Mouse (Mus musculus) heart, embryonic 12.5 days (tissue): ENCODE measurements at regions not wholly inside any gene's neighbourhood (a gene's known extent, or its start where the extent isn't known, plus 50 kb on each side); places are given as distances from the start of the nearest gene placed in this dataset.
A peak's percentile ranks its signal among the peaks of the same experiment; 100 is the strongest.

ENCODE experiments used
- ATAC-seq: fragments of 200-750 bp; cut with Nextera tagmentation; 2 replicates; pipeline ENCODE4 v1.8.0; 2017; ENCODE audit warnings: moderate TSS enrichment, moderate library complexity; ENCODE audit not compliant: insufficient number of reproducible peaks, low FRiP score
- H3K27ac ChIP-seq: fragments of 300-500 bp; sonication (generic); 2 replicates; pipeline ENCODE4 v1.5.1; 2016; ENCODE audit warnings: mild to moderate bottlenecking, moderate library complexity; ENCODE audit not compliant: poor library complexity, severe bottlenecking
- H3K27me3 ChIP-seq: fragments of 300-500 bp; sonication (generic); replicated peaks from 2 replicates; pipeline ENCODE4 v1.6.1; 2016; ENCODE audit warnings: mild to moderate bottlenecking, moderate library complexity
- H3K36me3 ChIP-seq: fragments of 300-500 bp; sonication (generic); 2 replicates; pipeline ENCODE4 v1.6.1; 2016; ENCODE audit warnings: mild to moderate bottlenecking, moderate library complexity
- H3K4me1 ChIP-seq: fragments of 300-500 bp; sonication (generic); replicated peaks from 2 replicates; pipeline ENCODE4 v1.6.1; 2016; ENCODE audit warnings: mild to moderate bottlenecking
- H3K4me2 ChIP-seq: fragments of 300-500 bp; sonication (generic); 2 replicates; pipeline ENCODE4 v1.6.1; 2016; ENCODE audit warnings: mild to moderate bottlenecking, moderate library complexity
- H3K4me3 ChIP-seq: fragments of 300-500 bp; sonication (generic); 2 replicates; pipeline ENCODE4 v1.5.1; 2016; ENCODE audit warnings: mild to moderate bottlenecking
- H3K9ac ChIP-seq: fragments of 300-500 bp; sonication (generic); 2 replicates; pipeline ENCODE4 v1.6.1; 2016; ENCODE audit warnings: mild to moderate bottlenecking, moderate library complexity
- H3K9me3 ChIP-seq: fragments of 300-500 bp; sonication (generic); replicated peaks from 2 replicates; pipeline ENCODE4 v1.6.1; 2016; ENCODE audit warnings: mild to moderate bottlenecking, moderate library complexity
- WGBS: fragments of 180-500 bp; shearing (Covaris S2); methylation state at CpG from one replicate; pipeline ENCODE4 v1.1.7; 2016; 5-methylcytosine and 5-hydroxymethylcytosine counted together

DNA sequence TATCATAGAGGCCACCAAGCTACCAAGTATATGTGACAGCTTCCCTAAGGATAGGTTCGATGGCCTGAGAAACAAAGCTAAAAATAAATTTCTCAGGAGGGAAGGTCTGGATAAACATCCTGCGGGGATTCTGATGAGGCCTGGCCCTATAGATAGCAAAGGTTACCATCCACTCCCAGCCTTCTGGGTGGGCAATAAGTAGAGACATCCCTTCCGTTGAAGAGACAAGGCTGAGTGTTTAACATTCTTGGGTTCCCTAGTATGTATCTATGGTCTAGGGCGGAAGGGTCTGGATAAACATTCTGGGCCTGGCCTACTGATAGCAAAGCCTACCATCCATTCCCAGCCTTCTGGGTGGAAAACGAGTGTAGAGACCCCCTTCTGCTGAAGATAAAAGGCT is 180.5 kb upstream of the Dlk1 start:
- no peaks in the 10 kb centered on the region for H3K27me3 ChIP-seq
- no peaks in the 10 kb centered on the region for H3K9me3 ChIP-seq
- ATAC-seq = peak; percentile 77
- WGBS = 37% methylated on average over 5 of the region's 5 CpGs
- H3K27ac ChIP-seq = no peak overlapping the region
- no peaks in the 10 kb centered on the region for H3K4me1 ChIP-seq
- H3K4me3 ChIP-seq = no peak overlapping the region
- no peaks in the 10 kb centered on the region for H3K36me3 ChIP-seq
- no peak overlapping the region for H3K4me2 ChIP-seq
- no peak overlapping the region for H3K9ac ChIP-seq

GRCm38 (mm10) chr12:109314850-109315249 is 137.8 kb upstream of the Dlk1 start:
- Histone ChIP-seq H3K9me3 (no peaks in the 10 kb centered on the region; the same call in 1 of the 2 replicates), H3K4me1 (no peaks in the 10 kb centered on the region), H3K27me3 (no peaks in the 10 kb centered on the region), H3K36me3 (no peaks in the 10 kb centered on the region), H3K4me3 (no peak overlapping the region), H3K9ac (no peak overlapping the region), H3K27ac (no peak overlapping the region), H3K4me2 (no peak overlapping the region)
- no peak for ATAC-seq
- 25% methylated on average over 6 of the region's 6 CpGs for WGBS

- H3K27me3 ChIP-seq = no peaks in the 10 kb centered on the region
- no peak overlapping the region for H3K27ac ChIP-seq
- no peaks in the 10 kb centered on the region for H3K36me3 ChIP-seq
- no peak for ATAC-seq
- 66% methylated on average over 11 of the region's 11 CpGs for WGBS
- no peak overlapping the region for H3K4me3 ChIP-seq
- H3K4me2 ChIP-seq = no peak overlapping the region
- H3K9ac ChIP-seq = no peak overlapping the region
- H3K4me1 ChIP-seq = no peaks in the 10 kb centered on the region
- H3K9me3 ChIP-seq = peaks cover 7% of the 10 kb centered on the region; the same call in 1 of the 2 replicates
Measured at GRCm38 (mm10) chr12:109325986-109326385, 126.6 kb upstream of the Dlk1 start.

GRCm38 (mm10) chr12:109371327-109371726 is 81.3 kb upstream of the Dlk1 start:
- H3K4me3 ChIP-seq = no peak overlapping the region
- H3K9ac ChIP-seq = no peak overlapping the region
- no peak for ATAC-seq
- 73% methylated on average over 2 of the region's 2 CpGs for WGBS
- H3K4me2 ChIP-seq = no peak overlapping the region
- H3K27ac ChIP-seq = no peak overlapping the region
- H3K9me3 ChIP-seq = no peaks in the 10 kb centered on the region
- no peaks in the 10 kb centered on the region for H3K27me3 ChIP-seq
- 0 out of 2 replicates have a peak, but pooled peaks cover 6% of the 10 kb centered on the region for H3K4me1 ChIP-seq
- H3K36me3 ChIP-seq = no peaks in the 10 kb centered on the region

GRCm38 (mm10) chr12:109385794-109386193 is 66.8 kb upstream of the Dlk1 start:
- Histone ChIP-seq H3K27me3 (no peaks in the 10 kb centered on the region), H3K36me3 (no peaks in the 10 kb centered on the region), H3K4me3 (no peak overlapping the region), H3K4me2 (no peak overlapping the region), H3K9me3 (peaks cover 9% of the 10 kb centered on the region), H3K27ac (no peak overlapping the region), H3K4me1 (no peaks in the 10 kb centered on the region), H3K9ac (no peak overlapping the region)
- 55% methylated on average over 5 of the region's 5 CpGs for WGBS
- no peak for ATAC-seq

GRCm38 (mm10) chr12:109388791-109389190 is 63.8 kb upstream of the Dlk1 start:
- no peak overlapping the region for H3K27ac ChIP-seq
- 28% methylated on average over 7 of the region's 7 CpGs for WGBS
- no peak overlapping the region for H3K9ac ChIP-seq
- peaks cover 22% of the 10 kb centered on the region for H3K27me3 ChIP-seq
- H3K4me2 ChIP-seq = no peak overlapping the region
- no peaks in the 10 kb centered on the region for H3K9me3 ChIP-seq
- no peaks in the 10 kb centered on the region for H3K4me1 ChIP-seq
- no peak overlapping the region for H3K4me3 ChIP-seq
- H3K36me3 ChIP-seq = no peaks in the 10 kb centered on the region
- no peak for ATAC-seq

- WGBS = 90% methylated on average over 12 of the region's 12 CpGs
- no peak overlapping the region for H3K4me3 ChIP-seq
- no peaks in the 10 kb centered on the region for H3K36me3 ChIP-seq
- no peaks in the 10 kb centered on the region for H3K4me1 ChIP-seq
- no peak for ATAC-seq
- no peaks in the 10 kb centered on the region for H3K9me3 ChIP-seq
- H3K27me3 ChIP-seq = peaks cover 22% of the 10 kb centered on the region
- no peak overlapping the region for H3K9ac ChIP-seq
- no peak overlapping the region for H3K27ac ChIP-seq
- no peak overlapping the region for H3K4me2 ChIP-seq
Measured at GRCm38 (mm10) chr12:109390388-109390920, 62.2 kb upstream of the Dlk1 start.

DNA sequence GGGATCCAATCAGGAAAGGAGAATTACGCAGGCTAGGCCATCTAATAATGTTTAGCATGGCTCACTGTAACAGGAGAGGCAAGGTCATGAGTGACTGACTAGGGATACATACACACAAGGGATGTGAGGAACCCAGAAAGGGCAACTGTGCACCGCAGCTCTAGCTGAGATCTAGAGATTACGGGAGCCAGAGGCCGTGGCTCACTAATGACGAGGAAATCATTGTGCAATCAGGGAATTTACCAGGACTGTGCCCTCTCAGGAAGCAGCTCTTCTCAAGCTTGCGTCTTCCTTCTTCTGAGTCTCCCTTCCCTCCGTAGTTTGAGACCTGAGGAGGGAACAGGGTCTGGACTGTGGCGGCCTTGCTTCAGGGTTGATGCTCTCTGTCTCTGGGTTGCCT is 61.6 kb upstream of the Dlk1 start:
- no peak overlapping the region for H3K27ac ChIP-seq
- no peak overlapping the region for H3K4me3 ChIP-seq
- no peaks in the 10 kb centered on the region for H3K36me3 ChIP-seq
- no peak overlapping the region for H3K9ac ChIP-seq
- ATAC-seq = no peak
- H3K4me2 ChIP-seq = no peak overlapping the region
- peaks cover 22% of the 10 kb centered on the region for H3K27me3 ChIP-seq
- no peaks in the 10 kb centered on the region for H3K4me1 ChIP-seq
- 85% methylated on average over 8 of the region's 8 CpGs for WGBS
- no peaks in the 10 kb centered on the region for H3K9me3 ChIP-seq

DNA sequence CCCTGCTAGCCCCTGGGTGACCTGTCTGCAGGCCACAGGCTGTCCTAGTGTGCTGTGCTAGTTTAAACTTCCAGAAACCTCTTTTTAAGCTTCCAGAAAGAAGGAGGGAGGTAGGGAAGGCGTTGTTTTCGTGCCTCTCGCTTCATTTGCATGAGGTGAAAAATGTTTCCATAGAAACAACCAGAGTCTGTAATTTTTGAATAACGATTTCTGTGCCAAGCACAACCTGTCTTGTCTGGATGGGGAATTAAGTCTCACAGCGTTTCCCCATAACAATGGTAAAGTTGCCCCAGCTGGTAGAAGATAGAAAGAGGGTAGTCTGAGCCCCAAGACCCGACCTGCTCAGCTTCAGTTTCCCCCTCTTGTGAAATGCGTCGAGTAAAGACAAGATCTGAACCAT is 59.3 kb upstream of the Dlk1 start:
- H3K4me3 ChIP-seq = no peak overlapping the region
- no peak overlapping the region for H3K9ac ChIP-seq
- peak overlapping the region; percentile 46; the same call in 1 of the 2 replicates for H3K4me2 ChIP-seq
- ATAC-seq = no peak
- WGBS = 50% methylated on average over 8 of the region's 8 CpGs
- H3K27ac ChIP-seq = no peak overlapping the region
- H3K36me3 ChIP-seq = no peaks in the 10 kb centered on the region
- H3K9me3 ChIP-seq = no peaks in the 10 kb centered on the region
- peaks cover 22% of the 10 kb centered on the region for H3K27me3 ChIP-seq
- peaks cover 13% of the 10 kb centered on the region for H3K4me1 ChIP-seq

- H3K4me3 ChIP-seq = no peak overlapping the region
- 3% methylated on average over 15 of the region's 15 CpGs for WGBS
- peak overlapping the region; percentile 46; the same call in 1 of the 2 replicates for H3K4me2 ChIP-seq
- peaks cover 18% of the 10 kb centered on the region for H3K4me1 ChIP-seq
- no peak overlapping the region for H3K9ac ChIP-seq
- peaks cover 22% of the 10 kb centered on the region for H3K27me3 ChIP-seq
- no peaks in the 10 kb centered on the region for H3K36me3 ChIP-seq
- H3K27ac ChIP-seq = no peak overlapping the region
- no peaks in the 10 kb centered on the region for H3K9me3 ChIP-seq
- peak; percentile 66 for ATAC-seq
Measured at GRCm38 (mm10) chr12:109393795-109394194, 58.8 kb upstream of the Dlk1 start.

DNA sequence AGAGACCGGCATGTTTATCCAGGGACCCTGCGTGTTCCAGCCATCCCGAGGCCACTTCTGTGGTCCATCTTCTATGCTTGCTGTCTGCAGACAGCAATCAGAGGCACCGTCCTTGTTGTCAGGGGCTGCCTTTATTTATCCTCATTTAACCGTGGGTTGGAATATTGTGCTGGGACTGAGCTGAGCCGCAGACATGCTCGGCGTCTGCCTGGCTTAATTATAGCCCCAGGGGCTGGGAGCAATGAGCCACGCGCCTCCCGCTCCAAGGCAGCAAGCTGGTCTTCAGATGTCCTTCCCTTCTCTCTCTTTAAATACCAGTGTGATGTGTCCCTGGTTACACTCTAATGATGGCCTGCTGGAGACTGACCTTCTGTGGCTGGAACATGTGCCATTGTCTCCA is 58.2 kb upstream of the Dlk1 start:
- H3K4me2 ChIP-seq = no peak overlapping the region
- no peaks in the 10 kb centered on the region for H3K9me3 ChIP-seq
- 79% methylated on average over 11 of the region's 11 CpGs for WGBS
- no peak overlapping the region for H3K4me3 ChIP-seq
- H3K4me1 ChIP-seq = peaks cover 24% of the 10 kb centered on the region
- ATAC-seq = no peak
- H3K36me3 ChIP-seq = no peaks in the 10 kb centered on the region
- peaks cover 22% of the 10 kb centered on the region for H3K27me3 ChIP-seq
- no peak overlapping the region for H3K9ac ChIP-seq
- H3K27ac ChIP-seq = no peak overlapping the region

GRCm38 (mm10) chr12:109396614-109397013 is 56.0 kb upstream of the Dlk1 start:
- ATAC-seq = no peak
- no peak overlapping the region for H3K9ac ChIP-seq
- H3K4me3 ChIP-seq = no peak overlapping the region
- WGBS = 86% methylated on average over 6 of the region's 6 CpGs
- no peaks in the 10 kb centered on the region for H3K36me3 ChIP-seq
- H3K27ac ChIP-seq = no peak overlapping the region
- H3K4me1 ChIP-seq = peaks cover 39% of the 10 kb centered on the region
- peaks cover 16% of the 10 kb centered on the region for H3K27me3 ChIP-seq
- no peak overlapping the region for H3K4me2 ChIP-seq
- H3K9me3 ChIP-seq = no peaks in the 10 kb centered on the region
